Mouse (Mus musculus) skeletal muscle tissue, postnatal 0 days (tissue): Measurements from ENCODE around the gene Qrfp. TPM values are rescaled to one million over a fixed set of nuclear protein-coding genes. Genes with fewer than 3 reads are reported as not detected.

ENCODE experiments used
- polyA plus RNA-seq: library from polyadenylated mRNA; unstranded; fragments of >200 nt; fragmentation: Nextera tagmentation; extraction: Ambion mirVana; gene quantifications from 2 replicates; pipeline ENCODE4 v1.2.1, GENCODE M21; 2015

Qrfp gene
- 0.06 TPM in 1 of 2 replicates, not detected in the other for polyA plus RNA-seq

GRCm38 (mm10) chr2:31810444-31810843 is at the start of gene Qrfp:
TSS of gene Qrfp (minus strand) at chr2:31810580.

DNA sequence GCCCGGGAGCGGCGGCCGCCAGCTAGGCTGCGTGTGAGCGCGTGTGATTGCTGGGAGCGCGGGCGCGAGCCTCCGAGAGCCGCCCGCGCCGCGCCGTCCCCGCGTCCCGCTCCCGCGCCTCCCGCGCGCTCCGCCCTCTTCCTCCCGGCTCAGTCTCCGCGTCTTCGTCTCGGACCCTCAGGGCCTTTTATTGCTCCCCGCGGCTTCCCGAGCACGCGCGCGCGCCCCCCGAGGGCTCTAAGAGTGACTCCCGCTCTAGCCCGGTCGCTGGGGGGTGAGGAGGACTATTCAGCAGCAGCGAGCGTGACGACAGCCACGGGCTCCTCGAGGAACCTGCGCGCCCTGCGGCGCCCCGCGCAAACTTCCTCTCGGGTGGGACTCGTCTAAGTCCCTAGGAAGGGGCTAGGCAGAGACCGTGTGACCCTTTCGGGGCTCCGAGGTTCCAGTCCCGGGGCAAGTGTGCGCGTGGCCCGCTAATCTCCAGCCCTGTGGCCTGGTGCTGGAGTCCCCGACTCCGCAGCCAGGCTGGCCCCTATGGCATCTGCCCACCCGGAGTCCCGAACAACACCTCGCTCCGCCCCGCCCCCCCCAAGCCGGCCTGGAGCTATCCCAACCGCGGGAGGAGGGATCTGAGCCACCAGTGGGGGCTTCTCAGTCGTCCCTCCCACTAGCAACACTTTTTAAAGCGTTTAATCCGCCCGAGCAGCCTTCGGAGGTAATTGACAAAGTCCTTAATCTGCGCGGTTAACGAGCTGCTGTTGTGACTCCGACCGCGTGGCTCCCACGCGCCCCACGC is 35.7 kb upstream of the Qrfp start, which contains the start of gene Fibcd1:
Fibcd1 (minus strand) TSS at position 110 of the 796 bp plus-strand sequence.

Other genes starting within 250 kb of the Qrfp start
- gene Fubp3, start 237.9 kb downstream of the Qrfp start, polyA plus RNA-seq, result 35.9 and 37.8 TPM in 2 replicates
- not detected in 2 replicates for gene Prdm12, start 170.5 kb downstream of the Qrfp start, polyA plus RNA-seq
- gene Exosc2, start 139.9 kb downstream of the Qrfp start, polyA plus RNA-seq, result 16.4 and 18.4 TPM in 2 replicates
- gene Abl1, start 122.2 kb downstream of the Qrfp start, polyA plus RNA-seq, result 13.5 and 16.0 TPM in 2 replicates
- not detected in 2 replicates for gene Fibcd1, start 35.4 kb upstream of the Qrfp start, polyA plus RNA-seq
- gene Lamc3, start 76.7 kb upstream of the Qrfp start, polyA plus RNA-seq, result 0.05 TPM in 1 of 2 replicates, not detected in the other
- 20.0 and 20.4 TPM in 2 replicates for gene Aif1l, start 139.6 kb upstream of the Qrfp start, polyA plus RNA-seq
- 27.9 and 31.4 TPM in 2 replicates for gene Nup214, start 163.9 kb upstream of the Qrfp start, polyA plus RNA-seq